In the genomic region with DNA sequence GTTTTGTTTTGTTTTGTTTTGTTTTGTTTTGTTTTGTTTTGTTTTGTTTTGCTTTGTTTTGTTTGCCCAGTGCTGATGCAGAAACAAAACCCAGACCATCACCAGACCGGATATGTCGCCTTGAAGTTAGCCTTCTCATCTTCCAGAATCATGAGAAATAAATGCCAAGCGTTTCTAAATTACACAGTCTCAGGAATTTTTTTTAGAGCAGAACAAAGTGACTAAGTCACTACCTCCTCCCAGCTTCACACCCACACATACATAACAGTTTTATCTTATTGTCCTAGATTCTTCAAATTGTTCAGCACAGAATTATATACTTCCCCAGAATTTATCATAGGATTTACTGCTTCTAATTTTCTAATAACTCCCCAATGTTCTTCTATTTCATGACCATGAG, we compare ENCODE assay signal across 19 mouse cellular contexts.
"Had no signal": no experiment of that assay in that cellular context is flagged by ENCODE, and none has a peak within 500 bp of the region (broad histone marks: within the 10 kb centered on the region; RNA-seq: fewer than 3 reads in every experiment).

No protein-coding gene starts in this region.

- H3K4me2 ChIP-seq: lung, embryonic 15.5 days; midbrain, embryonic 11.5 days; midbrain, embryonic 13.5 days; midbrain, embryonic 15.5 days; neural tube, embryonic 13.5 days; neural tube, embryonic 15.5 days had no signal

- H3K27ac ChIP-seq: lung, embryonic 15.5 days; macrophage; midbrain, embryonic 13.5 days; midbrain, embryonic 15.5 days; neural tube, embryonic 13.5 days; neural tube, embryonic 15.5 days had no signal

- H3K27me3 ChIP-seq: lung, embryonic 15.5 days; megakaryocyte, embryonic 14.5 days; midbrain, embryonic 13.5 days; midbrain, embryonic 15.5 days; neural tube, embryonic 13.5 days; neural tube, embryonic 15.5 days had no signal

- H3K4me3 ChIP-seq: lung, embryonic 15.5 days; megakaryocyte, embryonic 14.5 days; midbrain, embryonic 13.5 days; midbrain, embryonic 15.5 days; neural tube, embryonic 13.5 days; neural tube, embryonic 15.5 days had no signal

- H3K36me3 ChIP-seq: lung, embryonic 15.5 days; midbrain, embryonic 13.5 days; midbrain, embryonic 15.5 days; neural tube, embryonic 13.5 days; neural tube, embryonic 15.5 days had no signal

- DNase-seq: lung, adult 2 months; lung, postnatal 14 days; lung, postnatal 36 days; retina, postnatal 1 day; right cerebral cortex, adult 18-20 months; right cerebral cortex, postnatal 25 days; right cerebral cortex, postnatal 4 days; spleen, adult 18-20 months; thymus, adult 2 months; thymus, postnatal 25 days; thymus, postnatal 4 days had no signal
